Mouse (Mus musculus) kidney, adult 2 months (tissue): ENCODE data around the gene Cep44.
A peak's percentile ranks its signal among the peaks of the same experiment; 100 is the strongest.

Source experiments
- CTCF ChIP-seq: fragments of 200-500 bp; conservative IDR thresholded peaks from 2 replicates; pipeline ENCODE4 v1.5.1; 2011; ENCODE audit warnings: low read depth, mild to moderate bottlenecking, control low read depth, low read length, moderate library complexity, mixed read lengths; ENCODE audit not compliant: insufficient read depth, insufficient read length
- POLR2A ChIP-seq: fragments of 200-500 bp; IDR thresholded peaks from one replicate; pipeline ENCODE4 v1.6.1; 2011; ENCODE audit warnings: low read depth, low read length, control low read depth

DNA sequence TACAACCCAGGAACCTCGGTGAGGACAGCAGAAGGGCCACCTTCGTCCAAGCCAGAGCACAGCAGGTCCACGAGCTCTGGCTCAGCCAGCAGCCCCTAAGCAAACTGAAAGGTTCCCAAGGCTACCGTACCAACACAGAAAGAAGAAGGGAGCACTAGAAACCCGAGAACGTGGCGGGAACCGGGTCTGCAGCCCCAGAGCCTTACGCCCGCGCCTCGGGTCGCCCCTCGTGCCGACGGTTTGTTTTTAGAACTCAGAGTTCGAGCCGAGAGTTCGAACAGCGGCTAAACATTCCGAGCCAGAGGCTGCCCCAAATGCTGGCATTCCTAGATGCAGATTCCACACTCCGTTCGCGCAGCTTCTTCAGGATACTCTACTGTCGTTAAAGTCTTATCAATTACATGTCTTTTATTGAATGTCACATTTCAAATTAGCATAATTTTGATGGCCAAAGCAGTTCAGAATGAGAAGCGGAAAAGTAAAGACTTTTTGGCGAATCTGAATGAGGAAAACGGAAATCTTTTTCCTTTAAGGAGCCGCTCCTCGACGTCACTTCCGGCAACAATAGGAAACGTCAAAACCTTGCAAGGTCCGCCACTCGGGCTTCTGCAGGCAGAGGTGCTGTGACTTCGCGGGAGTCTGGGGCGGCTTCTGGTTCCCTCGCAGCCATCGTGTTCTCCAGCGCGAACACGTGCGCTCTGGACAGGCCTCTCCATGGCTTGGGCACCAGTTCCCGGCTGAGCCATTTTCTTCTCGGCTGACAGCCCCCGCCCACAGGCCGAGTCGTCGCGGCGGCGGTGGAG is at the start of gene Cep44, which contains the start of gene Fbxo8:
- TF ChIP-seq CTCF (no peak), POLR2A (peak; percentile 49)
